Mouse (Mus musculus): ENCODE data around the gene Dhrs7. TPM values are rescaled to one million over a fixed set of nuclear protein-coding genes. Genes with fewer than 3 reads are reported as not detected.
A peak's percentile ranks its signal among the peaks of the same experiment; 100 is the strongest.
"Not testable (repeated sequence)": the region's sequence is repeated elsewhere in the genome, so short reads cannot be mapped to it uniquely, and the experiment has no call there.

The Dhrs7 gene
- 37.3 and 44.6 TPM in 2 replicates for polyA plus RNA-seq (2014; fragmentation: Nextera tagmentation; extraction: Ambion mirVana)

GRCm38 (mm10) chr12:72664735-72665337, at the start of gene Dhrs7:
Dhrs7 (minus strand) TSS chr12:72664909.
- Histone ChIP-seq H3K27ac (replicated peaks; ENCODE audit: low read depth, low read length) (peak within 1 kb of the TSS; percentile 61), H3K9ac (ENCODE audit: low read depth, low read length) (peak within 1 kb of the TSS; percentile 69), H3K27me3 (replicated peaks; ENCODE audit: control insufficient read depth, insufficient read depth, low read length) (no peaks in the 10 kb centered on the region), H3K4me2 (ENCODE audit: low read depth, low read length) (peak within 1 kb of the TSS; percentile 89), H3K36me3 (ENCODE audit: control insufficient read depth, insufficient read depth, low read length) (no peaks in the 10 kb centered on the region), H3K9me3 (ENCODE audit: control insufficient read depth, low read length) (peaks cover 2% of the 10 kb centered on the region; the same call in 1 of the 2 replicates), H3K4me1 (ENCODE audit: control insufficient read depth, insufficient read depth, low read length) (peaks cover 8% of the 10 kb centered on the region; the same call in 1 of the 2 replicates), H3K4me3 (ENCODE audit: low read depth, low read length) (peak within 1 kb of the TSS; percentile 64)
- ATAC-seq (ENCODE audit: low read depth): peak; percentile 96
- peak; percentile 89 for DNase-seq (ENCODE audit: low spot score)
- 1% methylated on average over 33 of the region's 33 CpGs for WGBS

- 91% methylated on average over 3 of the region's 3 CpGs for WGBS
- Histone ChIP-seq H3K36me3 (ENCODE audit: control insufficient read depth, insufficient read depth, low read length) (no peaks in the 10 kb centered on the region), H3K9me3 (ENCODE audit: control insufficient read depth, low read length) (peaks cover 9% of the 10 kb centered on the region), H3K27me3 (replicated peaks; ENCODE audit: control insufficient read depth, insufficient read depth, low read length) (no peaks in the 10 kb centered on the region), H3K4me1 (ENCODE audit: control insufficient read depth, insufficient read depth, low read length) (no peaks in the 10 kb centered on the region), H3K9ac (ENCODE audit: low read depth, low read length) (no peak overlapping the region), H3K27ac (replicated peaks; ENCODE audit: low read depth, low read length) (no peak overlapping the region), H3K4me2 (ENCODE audit: low read depth, low read length) (no peak overlapping the region), H3K4me3 (ENCODE audit: low read depth, low read length) (no peak overlapping the region)
- DNase-seq (ENCODE audit: low spot score): no peak
- ATAC-seq (ENCODE audit: low read depth): no peak
Observed at GRCm38 (mm10) chr12:72709981-72710380, 45.3 kb upstream of the Dhrs7 start.

GRCm38 (mm10) chr12:72704068-72704467, 39.4 kb upstream of the Dhrs7 start:
- no peak overlapping the region for H3K4me2 ChIP-seq (ENCODE audit: low read depth, low read length)
- H3K4me1 ChIP-seq (ENCODE audit: control insufficient read depth, insufficient read depth, low read length): no peaks in the 10 kb centered on the region
- ATAC-seq (ENCODE audit: low read depth) (no peak), DNase-seq (ENCODE audit: low spot score) (no peak)
- H3K4me3 ChIP-seq (ENCODE audit: low read depth, low read length): no peak overlapping the region
- no peak overlapping the region for H3K9ac ChIP-seq (ENCODE audit: low read depth, low read length)
- no peak overlapping the region for H3K27ac ChIP-seq (replicated peaks; ENCODE audit: low read depth, low read length)
- WGBS: 88% methylated on average over 4 of the region's 4 CpGs
- no peaks in the 10 kb centered on the region for H3K27me3 ChIP-seq (replicated peaks; ENCODE audit: control insufficient read depth, insufficient read depth, low read length)
- no peaks in the 10 kb centered on the region for H3K36me3 ChIP-seq (ENCODE audit: control insufficient read depth, insufficient read depth, low read length)
- no peaks in the 10 kb centered on the region for H3K9me3 ChIP-seq (ENCODE audit: control insufficient read depth, low read length)

GRCm38 (mm10) chr12:72700013-72700412, 35.3 kb upstream of the Dhrs7 start:
- no peak overlapping the region for H3K4me3 ChIP-seq (ENCODE audit: low read depth, low read length)
- no peak overlapping the region for H3K4me2 ChIP-seq (ENCODE audit: low read depth, low read length)
- no peaks in the 10 kb centered on the region for H3K36me3 ChIP-seq (ENCODE audit: control insufficient read depth, insufficient read depth, low read length)
- ATAC-seq (ENCODE audit: low read depth) (no peak), DNase-seq (ENCODE audit: low spot score) (no peak)
- H3K27me3 ChIP-seq (replicated peaks; ENCODE audit: control insufficient read depth, insufficient read depth, low read length): no peaks in the 10 kb centered on the region
- 15% methylated on average over 1 of the region's 1 CpGs for WGBS
- H3K4me1 ChIP-seq (ENCODE audit: control insufficient read depth, insufficient read depth, low read length): no peaks in the 10 kb centered on the region
- H3K9me3 ChIP-seq (ENCODE audit: control insufficient read depth, low read length): no peaks in the 10 kb centered on the region
- no peak overlapping the region for H3K9ac ChIP-seq (ENCODE audit: low read depth, low read length)
- no peak overlapping the region for H3K27ac ChIP-seq (replicated peaks; ENCODE audit: low read depth, low read length)

- Histone ChIP-seq H3K27ac (replicated peaks; ENCODE audit: low read depth, low read length) (no peak overlapping the region), H3K4me3 (ENCODE audit: low read depth, low read length) (no peak overlapping the region), H3K9me3 (ENCODE audit: control insufficient read depth, low read length) (no peaks in the 10 kb centered on the region), H3K4me2 (ENCODE audit: low read depth, low read length) (no peak overlapping the region), H3K9ac (ENCODE audit: low read depth, low read length) (no peak overlapping the region), H3K36me3 (ENCODE audit: control insufficient read depth, insufficient read depth, low read length) (no peaks in the 10 kb centered on the region), H3K4me1 (ENCODE audit: control insufficient read depth, insufficient read depth, low read length) (no peaks in the 10 kb centered on the region), H3K27me3 (replicated peaks; ENCODE audit: control insufficient read depth, insufficient read depth, low read length) (no peaks in the 10 kb centered on the region)
- ATAC-seq (ENCODE audit: low read depth) (no peak), DNase-seq (ENCODE audit: low spot score) (peak; percentile 10)
- WGBS: 44% methylated on average over 9 of the region's 9 CpGs
Observed at GRCm38 (mm10) chr12:72694901-72695463, 30.3 kb upstream of the Dhrs7 start.

GRCm38 (mm10) chr12:72694438-72694837, 29.7 kb upstream of the Dhrs7 start:
- H3K4me3 ChIP-seq (ENCODE audit: low read depth, low read length): no peak overlapping the region
- no peaks in the 10 kb centered on the region for H3K27me3 ChIP-seq (replicated peaks; ENCODE audit: control insufficient read depth, insufficient read depth, low read length)
- no peaks in the 10 kb centered on the region for H3K9me3 ChIP-seq (ENCODE audit: control insufficient read depth, low read length)
- ATAC-seq (ENCODE audit: low read depth): peak; percentile 57; the same call in 1 of the 2 replicates
- no peaks in the 10 kb centered on the region for H3K4me1 ChIP-seq (ENCODE audit: control insufficient read depth, insufficient read depth, low read length)
- H3K27ac ChIP-seq (replicated peaks; ENCODE audit: low read depth, low read length): no peak overlapping the region
- no peak overlapping the region for H3K4me2 ChIP-seq (ENCODE audit: low read depth, low read length)
- DNase-seq (ENCODE audit: low spot score): peak; percentile 56
- H3K36me3 ChIP-seq (ENCODE audit: control insufficient read depth, insufficient read depth, low read length): no peaks in the 10 kb centered on the region
- H3K9ac ChIP-seq (ENCODE audit: low read depth, low read length): no peak overlapping the region
- 66% methylated on average over 12 of the region's 12 CpGs for WGBS

GRCm38 (mm10) chr12:72693895-72694294, 29.2 kb upstream of the Dhrs7 start:
- Histone ChIP-seq H3K4me2 (ENCODE audit: low read depth, low read length) (no peak overlapping the region), H3K4me1 (ENCODE audit: control insufficient read depth, insufficient read depth, low read length) (no peaks in the 10 kb centered on the region), H3K4me3 (ENCODE audit: low read depth, low read length) (no peak overlapping the region), H3K36me3 (ENCODE audit: control insufficient read depth, insufficient read depth, low read length) (no peaks in the 10 kb centered on the region), H3K9ac (ENCODE audit: low read depth, low read length) (peak overlapping the region; percentile 25; the same call in 1 of the 2 replicates), H3K27ac (replicated peaks; ENCODE audit: low read depth, low read length) (no peak overlapping the region), H3K27me3 (replicated peaks; ENCODE audit: control insufficient read depth, insufficient read depth, low read length) (no peaks in the 10 kb centered on the region), H3K9me3 (ENCODE audit: control insufficient read depth, low read length) (no peaks in the 10 kb centered on the region)
- ATAC-seq (ENCODE audit: low read depth): no peak
- 43% methylated on average over 6 of the region's 6 CpGs for WGBS
- peak; percentile 84 for DNase-seq (ENCODE audit: low spot score)

- ATAC-seq (ENCODE audit: low read depth); DNase-seq (ENCODE audit: low spot score); H3K27ac ChIP-seq (replicated peaks; ENCODE audit: low read depth, low read length); H3K9me3 ChIP-seq (ENCODE audit: control insufficient read depth, low read length); H3K4me2 ChIP-seq (ENCODE audit: low read depth, low read length); H3K36me3 ChIP-seq (ENCODE audit: control insufficient read depth, insufficient read depth, low read length); H3K9ac ChIP-seq (ENCODE audit: low read depth, low read length); H3K4me1 ChIP-seq (ENCODE audit: control insufficient read depth, insufficient read depth, low read length); H3K4me3 ChIP-seq (ENCODE audit: low read depth, low read length); H3K27me3 ChIP-seq (replicated peaks; ENCODE audit: control insufficient read depth, insufficient read depth, low read length): not testable (repeated sequence)
- WGBS: 50% methylated on average over 2 of the region's 2 CpGs
Observed at GRCm38 (mm10) chr12:72688281-72688680, 23.6 kb upstream of the Dhrs7 start.

- H3K4me3 ChIP-seq (ENCODE audit: low read depth, low read length); H3K4me2 ChIP-seq (ENCODE audit: low read depth, low read length); ATAC-seq (ENCODE audit: low read depth); H3K9me3 ChIP-seq (ENCODE audit: control insufficient read depth, low read length); H3K27me3 ChIP-seq (replicated peaks; ENCODE audit: control insufficient read depth, insufficient read depth, low read length); H3K27ac ChIP-seq (replicated peaks; ENCODE audit: low read depth, low read length); H3K4me1 ChIP-seq (ENCODE audit: control insufficient read depth, insufficient read depth, low read length); H3K36me3 ChIP-seq (ENCODE audit: control insufficient read depth, insufficient read depth, low read length); DNase-seq (ENCODE audit: low spot score); H3K9ac ChIP-seq (ENCODE audit: low read depth, low read length): not testable (repeated sequence)
- WGBS: 35% methylated on average over 6 of the region's 6 CpGs
Observed at GRCm38 (mm10) chr12:72687741-72688140, 23.0 kb upstream of the Dhrs7 start.
